Mouse (Mus musculus): ENCODE results near the gene Col16a1. TPM values are rescaled to one million over a fixed set of nuclear protein-coding genes. Genes with fewer than 3 reads are reported as not detected.

The Col16a1 gene
- total RNA-seq, 2 experiments from 2014 or later = 0.52 TPM; not detected in 1

- no peak for ATAC-seq (replicated peaks; ENCODE audit: low FRiP score, low TSS enrichment, poor library complexity, severe bottlenecking)
These were observed 73.1 kb downstream of the Col16a1 start for GRCm38 (mm10) chr4:130120752-130121151.

GRCm38 (mm10) chr4:130121560-130121959 lies 73.9 kb downstream of the Col16a1 start:
- no peak for ATAC-seq (replicated peaks; ENCODE audit: low FRiP score, low TSS enrichment, poor library complexity, severe bottlenecking)

- ATAC-seq (replicated peaks; ENCODE audit: low FRiP score, low TSS enrichment, poor library complexity, severe bottlenecking) = no peak
These were observed 75.4 kb downstream of the Col16a1 start for GRCm38 (mm10) chr4:130123020-130123419.

GRCm38 (mm10) chr4:130124110-130124509 lies 76.5 kb downstream of the Col16a1 start:
- no peak for ATAC-seq (replicated peaks; ENCODE audit: low FRiP score, low TSS enrichment, poor library complexity, severe bottlenecking)

GRCm38 (mm10) chr4:130125164-130125563 lies 77.5 kb downstream of the Col16a1 start:
- ATAC-seq (replicated peaks; ENCODE audit: low FRiP score, low TSS enrichment, poor library complexity, severe bottlenecking) = no peak

GRCm38 (mm10) chr4:130125935-130126334 lies 78.3 kb downstream of the Col16a1 start:
- ATAC-seq (replicated peaks; ENCODE audit: low FRiP score, low TSS enrichment, poor library complexity, severe bottlenecking) = no peak

- ATAC-seq (replicated peaks; ENCODE audit: low FRiP score, low TSS enrichment, poor library complexity, severe bottlenecking) = peak; percentile 35; the same call in 1 of the 2 replicates
These were observed 81.3 kb downstream of the Col16a1 start for GRCm38 (mm10) chr4:130128907-130129306.

GRCm38 (mm10) chr4:130130082-130130481 lies 82.4 kb downstream of the Col16a1 start:
- no peak for ATAC-seq (replicated peaks; ENCODE audit: low FRiP score, low TSS enrichment, poor library complexity, severe bottlenecking)

GRCm38 (mm10) chr4:130130641-130131350 lies 83.2 kb downstream of the Col16a1 start:
- no peak for ATAC-seq (replicated peaks; ENCODE audit: low FRiP score, low TSS enrichment, poor library complexity, severe bottlenecking)

GRCm38 (mm10) chr4:130131448-130132105 lies 83.9 kb downstream of the Col16a1 start:
- no peak for ATAC-seq (replicated peaks; ENCODE audit: low FRiP score, low TSS enrichment, poor library complexity, severe bottlenecking)

GRCm38 (mm10) chr4:130133399-130133798 lies 85.8 kb downstream of the Col16a1 start:
- ATAC-seq (replicated peaks; ENCODE audit: low FRiP score, low TSS enrichment, poor library complexity, severe bottlenecking) = no peak

GRCm38 (mm10) chr4:130138441-130139213 lies 91.0 kb downstream of the Col16a1 start:
- peak; percentile 80 for ATAC-seq (replicated peaks; ENCODE audit: low FRiP score, low TSS enrichment, poor library complexity, severe bottlenecking)

GRCm38 (mm10) chr4:130139214-130139492 lies 91.5 kb downstream of the Col16a1 start, which contains the start of gene Hcrtr1:
Gene Hcrtr1, minus strand, starts transcription at chr4:130139359.
- no peak for ATAC-seq (replicated peaks; ENCODE audit: low FRiP score, low TSS enrichment, poor library complexity, severe bottlenecking)

- ATAC-seq (replicated peaks; ENCODE audit: low FRiP score, low TSS enrichment, poor library complexity, severe bottlenecking) = no peak
These were observed 93.4 kb downstream of the Col16a1 start for GRCm38 (mm10) chr4:130140992-130141402.

GRCm38 (mm10) chr4:130141786-130142185 lies 94.1 kb downstream of the Col16a1 start:
- ATAC-seq (replicated peaks; ENCODE audit: low FRiP score, low TSS enrichment, poor library complexity, severe bottlenecking) = no peak

- no peak for ATAC-seq (replicated peaks; ENCODE audit: low FRiP score, low TSS enrichment, poor library complexity, severe bottlenecking)
These were observed 100.8 kb downstream of the Col16a1 start for GRCm38 (mm10) chr4:130148405-130148804.

Other genes with a start within 250 kb of the Col16a1 start
- gene Ptp4a2, start 236.6 kb upstream of the Col16a1 start, total RNA-seq (2014; fragmentation: Nextera tagmentation) = 168 and 313 TPM in 2 replicates
- 419 and 540 TPM in 2 replicates for gene Ptp4a2, start 236.6 kb upstream of the Col16a1 start, total RNA-seq (2017)
- gene Spocd1, start 118.6 kb upstream of the Col16a1 start, total RNA-seq (2014; fragmentation: Nextera tagmentation) = not detected in 2 replicates
- gene Spocd1, start 118.6 kb upstream of the Col16a1 start, total RNA-seq (2017) = not detected in 2 replicates
- 1.2 TPM in 1 of 2 replicates, not detected in the other for gene Adgrb2, start 63.0 kb upstream of the Col16a1 start, total RNA-seq (2014; fragmentation: Nextera tagmentation)
- gene Adgrb2, start 63.0 kb upstream of the Col16a1 start, total RNA-seq (2017) = not detected in 2 replicates
- gene Pef1, start 54.7 kb downstream of the Col16a1 start, total RNA-seq (2014; fragmentation: Nextera tagmentation) = 27.0 and 57.4 TPM in 2 replicates
- 8.8 and 15.2 TPM in 2 replicates for gene Pef1, start 54.7 kb downstream of the Col16a1 start, total RNA-seq (2017)
- gene Hcrtr1, start 91.5 kb downstream of the Col16a1 start, total RNA-seq (2014; fragmentation: Nextera tagmentation) = not detected in 2 replicates
- gene Hcrtr1, start 91.5 kb downstream of the Col16a1 start, total RNA-seq (2017) = not detected in 2 replicates
- 2.7 and 15.3 TPM in 2 replicates for gene Tinagl1, start 127.3 kb downstream of the Col16a1 start, total RNA-seq (2014; fragmentation: Nextera tagmentation)
- 1.8 and 2.7 TPM in 2 replicates for gene Tinagl1, start 127.3 kb downstream of the Col16a1 start, total RNA-seq (2017)
- not detected in 2 replicates for gene Gm853, start 174.6 kb downstream of the Col16a1 start, total RNA-seq (2014; fragmentation: Nextera tagmentation)
- not detected in 2 replicates for gene Gm853, start 174.6 kb downstream of the Col16a1 start, total RNA-seq (2017)
- gene Serinc2, start 231.4 kb downstream of the Col16a1 start, total RNA-seq (2014; fragmentation: Nextera tagmentation) = not detected in 2 replicates
- gene Serinc2, start 231.4 kb downstream of the Col16a1 start, total RNA-seq (2017) = not detected in 2 replicates